Mouse (Mus musculus) ES-Bruce4 (cell line): ENCODE results near the gene Dcun1d1.

Experiments used
- CTCF ChIP-seq: IDR thresholded peaks from one replicate; pipeline ENCODE4 v1.8.1; 2011; ENCODE audit warnings: low read depth, low read length
- EP300 ChIP-seq: IDR thresholded peaks from 2 replicates; pipeline ENCODE4 v1.6.1; 2011; ENCODE audit warnings: low read depth, low read length; ENCODE audit not compliant: insufficient read depth

GRCm38 (mm10) chr3:35933405-35933777 is 3.9 kb downstream of the Dcun1d1 start:
- TF ChIP-seq CTCF, result no peak
- no peak for TF ChIP-seq EP300
